Mouse (Mus musculus): ENCODE data around the gene Pts. TPM values are rescaled to one million over a fixed set of nuclear protein-coding genes. Genes with fewer than 3 reads are reported as not detected.

Pts gene
- total RNA-seq, 2 experiments from 2014 or later: 46.7 to 48.0 TPM

- intact Hi-C loops (cut with DNase I): loop anchor here (10.0 kb wide), 2 partner anchors 202 to 1452 kb away; partner anchors contain the start of gene Tmprss5
- no peak for DNase-seq (ENCODE audit: extremely low spot score in 1 of 2, low spot score in 2 of 2)
Measured at GRCm38 (mm10) chr9:50536603-50537135, 8.1 kb upstream of the Pts start.

- no peak for DNase-seq (ENCODE audit: extremely low spot score in 1 of 2, low spot score in 2 of 2)
- intact Hi-C loops (cut with DNase I): loop anchor here (10.0 kb wide), 2 partner anchors 201 to 1451 kb away; partner anchors contain the start of gene Tmprss5
Measured at GRCm38 (mm10) chr9:50535930-50536329, 7.4 kb upstream of the Pts start.

- no peak for DNase-seq (ENCODE audit: extremely low spot score in 1 of 2, low spot score in 2 of 2)
- intact Hi-C loops (cut with DNase I): loop anchor here (5.0 to 10.0 kb wide), 3 partner anchors 199 to 1449 kb away; partner anchors contain the start of gene Tmprss5
Measured at GRCm38 (mm10) chr9:50533791-50534190, 5.3 kb upstream of the Pts start.

- intact Hi-C loops (cut with DNase I): loop anchor here (5.0 to 10.0 kb wide), 3 partner anchors 199 to 1449 kb away; partner anchors contain the start of gene Tmprss5
- DNase-seq (ENCODE audit: extremely low spot score in 1 of 2, low spot score in 2 of 2): peak in 1 of 2 experiments; percentile 34
Measured at GRCm38 (mm10) chr9:50533328-50533727, 4.8 kb upstream of the Pts start.

GRCm38 (mm10) chr9:50530890-50531289, 2.4 kb upstream of the Pts start:
- DNase-seq (ENCODE audit: extremely low spot score in 1 of 2, low spot score in 2 of 2): peak in 1 of 2 experiments; percentile 23
- intact Hi-C loops (cut with DNase I): loop anchor here (2.0 to 10.0 kb wide), 4 partner anchors 78 to 1446 kb away; partner anchors contain the start of gene Tmprss5

- DNase-seq (ENCODE audit: extremely low spot score in 1 of 2, low spot score in 2 of 2): no peak
- intact Hi-C loops (cut with DNase I): loop anchor here (1.0 kb wide), 1 partner anchor 84 kb away; no protein-coding TSS in a partner anchor
Measured at GRCm38 (mm10) chr9:50527860-50528259, 664 bp downstream of the Pts start.

GRCm38 (mm10) chr9:50525585-50525984, 2.9 kb downstream of the Pts start:
- DNase-seq (ENCODE audit: extremely low spot score in 1 of 2, low spot score in 2 of 2): no peak
- intact Hi-C loops (cut with DNase I): no loop called here

- intact Hi-C loops (cut with DNase I): no loop called here
- DNase-seq (ENCODE audit: extremely low spot score in 1 of 2, low spot score in 2 of 2): no peak
Measured at GRCm38 (mm10) chr9:50524936-50525335, 3.6 kb downstream of the Pts start.

GRCm38 (mm10) chr9:50522574-50522973, 6.0 kb downstream of the Pts start:
- no peak for DNase-seq (ENCODE audit: extremely low spot score in 1 of 2, low spot score in 2 of 2)
- intact Hi-C loops (cut with DNase I): no loop called here

GRCm38 (mm10) chr9:50521562-50521961, 7.0 kb downstream of the Pts start:
- DNase-seq (ENCODE audit: extremely low spot score in 1 of 2, low spot score in 2 of 2): no peak
- intact Hi-C loops (cut with DNase I): no loop called here

- intact Hi-C loops (cut with DNase I): no loop called here
- DNase-seq (ENCODE audit: extremely low spot score in 1 of 2, low spot score in 2 of 2): no peak
Measured at GRCm38 (mm10) chr9:50520748-50521147, 7.8 kb downstream of the Pts start.

GRCm38 (mm10) chr9:50518781-50519180, 9.7 kb downstream of the Pts start:
- intact Hi-C loops (cut with DNase I): no loop called here
- no peak for DNase-seq (ENCODE audit: extremely low spot score in 1 of 2, low spot score in 2 of 2)

GRCm38 (mm10) chr9:50515462-50515861, 13.1 kb downstream of the Pts start:
- intact Hi-C loops (cut with DNase I): no loop called here
- no peak for DNase-seq (ENCODE audit: extremely low spot score in 1 of 2, low spot score in 2 of 2)

- no peak for DNase-seq (ENCODE audit: extremely low spot score in 1 of 2, low spot score in 2 of 2)
- intact Hi-C loops (cut with DNase I): no loop called here
Measured at GRCm38 (mm10) chr9:50507570-50507969, 21.0 kb downstream of the Pts start.

GRCm38 (mm10) chr9:50505405-50505804, 23.1 kb downstream of the Pts start:
- intact Hi-C loops (cut with DNase I): no loop called here
- no peak for DNase-seq (ENCODE audit: extremely low spot score in 1 of 2, low spot score in 2 of 2)

- DNase-seq (ENCODE audit: extremely low spot score in 1 of 2, low spot score in 2 of 2): no peak
- intact Hi-C loops (cut with DNase I): no loop called here
Measured at GRCm38 (mm10) chr9:50502949-50503348, 25.6 kb downstream of the Pts start.

- intact Hi-C loops (cut with DNase I): no loop called here
- no peak for DNase-seq (ENCODE audit: extremely low spot score in 1 of 2, low spot score in 2 of 2)
Measured at GRCm38 (mm10) chr9:50500974-50501501, 27.5 kb downstream of the Pts start.

GRCm38 (mm10) chr9:50500467-50500973, 28.0 kb downstream of the Pts start:
- intact Hi-C loops (cut with DNase I): no loop called here
- DNase-seq (ENCODE audit: extremely low spot score in 1 of 2, low spot score in 2 of 2): no peak

GRCm38 (mm10) chr9:50499781-50500180, 28.7 kb downstream of the Pts start:
- intact Hi-C loops (cut with DNase I): no loop called here
- no peak for DNase-seq (ENCODE audit: extremely low spot score in 1 of 2, low spot score in 2 of 2)

- intact Hi-C loops (cut with DNase I): no loop called here
- DNase-seq (ENCODE audit: extremely low spot score in 1 of 2, low spot score in 2 of 2): no peak
Measured at GRCm38 (mm10) chr9:50498815-50499214, 29.7 kb downstream of the Pts start.

Data from left cerebral cortex, postnatal 10 days (tissue).